Mouse (Mus musculus) liver, adult 2 months (tissue): ENCODE measurements around the gene Gm6096.

ENCODE experiments used
- CTCF ChIP-seq: fragments of 200-500 bp; IDR thresholded peaks from 2 replicates; pipeline ENCODE4 v1.5.1; 2011; ENCODE audit warnings: low read depth, low read length, control low read depth
- POLR2A ChIP-seq: fragments of 200-500 bp; IDR thresholded peaks from 2 replicates; pipeline ENCODE4 v1.6.1; 2011; ENCODE audit warnings: low read length, control low read depth; ENCODE audit not compliant: insufficient read depth; ENCODE audit errors: extremely low read depth

- TF ChIP-seq CTCF (no peak), POLR2A (no peak)
Observed at GRCm38 (mm10) chr7:34291265-34291664, 40.4 kb downstream of the Gm6096 start.
